Mouse (Mus musculus) thymus, adult 2 months (tissue): Measurements from ENCODE around the gene Platr17. TPM values are rescaled to one million over a fixed set of nuclear protein-coding genes. Genes with fewer than 3 reads are reported as not detected.

Experiments
- DNase-seq: peaks from one replicate; pipeline ENCODE4 v3.0.0; 2021
- H3K27ac ChIP-seq: fragments of 200-500 bp; 2 replicates; pipeline ENCODE4 v1.5.1; 2012; ENCODE audit warnings: low read length, control low read depth; ENCODE audit not compliant: control insufficient read depth, insufficient read depth
- H3K27me3 ChIP-seq: fragments of 200-500 bp; 2 replicates; pipeline ENCODE4 v1.6.1; 2012; ENCODE audit warnings: mild to moderate bottlenecking, low read length, moderate library complexity, mixed read lengths; ENCODE audit not compliant: control insufficient read depth, insufficient read depth
- H3K36me3 ChIP-seq: fragments of 200-500 bp; 2 replicates; pipeline ENCODE4 v1.6.1; 2012; ENCODE audit warnings: mild to moderate bottlenecking, low read length, moderate library complexity; ENCODE audit not compliant: control insufficient read depth, insufficient read depth
- H3K4me1 ChIP-seq: fragments of 200-500 bp; replicated peaks from 2 replicates; pipeline ENCODE4 v1.6.1; 2012; ENCODE audit warnings: low read length; ENCODE audit not compliant: control insufficient read depth, insufficient read depth
- H3K4me3 ChIP-seq: fragments of 200-500 bp; 2 replicates; pipeline ENCODE4 v1.5.1; 2012; ENCODE audit warnings: mild to moderate bottlenecking, low read length, control low read depth, moderate library complexity; ENCODE audit not compliant: control insufficient read depth, insufficient read depth
- CTCF ChIP-seq: fragments of 200-500 bp; IDR thresholded peaks from 2 replicates; pipeline ENCODE4 v1.5.1; 2012; ENCODE audit warnings: mild to moderate bottlenecking, control low read depth, low read length, moderate library complexity, borderline replicate concordance; ENCODE audit not compliant: control insufficient read depth, poor library complexity, insufficient read depth; ENCODE audit errors: extremely low read depth
- POLR2A ChIP-seq: fragments of 200-500 bp; IDR thresholded peaks from 2 replicates; pipeline ENCODE4 v1.6.1; 2012; ENCODE audit warnings: mild to moderate bottlenecking, low read length, control low read depth, moderate library complexity; ENCODE audit not compliant: control insufficient read depth, poor library complexity, insufficient read depth; ENCODE audit errors: extremely low read depth
- WGBS: fragments of 180-500 bp; shearing (Covaris S2); methylation state at CpG from one replicate; pipeline ENCODE4 v1.1.7; 2018; 5-methylcytosine and 5-hydroxymethylcytosine counted together
- polyA plus RNA-seq: library from polyadenylated mRNA; depleted of rRNA; stranded (reverse); fragments of >200 nt; gene quantifications from 2 replicates; pipeline ENCODE4 v1.2.3, GENCODE M21; 2012

Gene Platr17
- polyA plus RNA-seq, 1 experiment, result 0.69 TPM

GRCm38 (mm10) chr17:33930280-33931158 is 25.6 kb downstream of the Platr17 start:
- peak; percentile 79 for DNase-seq
- Histone ChIP-seq H3K27me3 (no peaks in the 10 kb centered on the region), H3K36me3 (peaks cover 6% of the 10 kb centered on the region; the same call in 1 of the 2 replicates), H3K4me3 (peak overlapping the region; percentile 75), H3K4me1 (peaks cover 18% of the 10 kb centered on the region), H3K27ac (peak overlapping the region; percentile 93)
- under 1% methylated on average over 45 of the region's 45 CpGs for WGBS
- TF ChIP-seq CTCF (no peak), POLR2A (0 out of 2 replicates have a peak, but pooled peaks have one; percentile 7)

- peaks cover 6% of the 10 kb centered on the region; the same call in 1 of the 2 replicates for H3K36me3 ChIP-seq
- H3K27ac ChIP-seq, result no peak overlapping the region
- peak overlapping the region; percentile 75 for H3K4me3 ChIP-seq
- TF ChIP-seq POLR2A, result no peak
- no peak for TF ChIP-seq CTCF
- DNase-seq, result no peak
- no peaks in the 10 kb centered on the region for H3K27me3 ChIP-seq
- 34% methylated on average over 18 of the region's 18 CpGs for WGBS
- peaks cover 18% of the 10 kb centered on the region for H3K4me1 ChIP-seq
Measured at GRCm38 (mm10) chr17:33931159-33931866, 26.4 kb downstream of the Platr17 start.

- H3K4me3 ChIP-seq, result no peak overlapping the region
- H3K4me1 ChIP-seq, result peaks cover 18% of the 10 kb centered on the region
- DNase-seq, result no peak
- H3K27ac ChIP-seq, result no peak overlapping the region
- H3K27me3 ChIP-seq, result no peaks in the 10 kb centered on the region
- H3K36me3 ChIP-seq, result peaks cover 9% of the 10 kb centered on the region
- 95% methylated on average over 11 of the region's 11 CpGs for WGBS
- TF ChIP-seq POLR2A, result no peak
- TF ChIP-seq CTCF, result no peak
Measured at GRCm38 (mm10) chr17:33931947-33932346, 27.0 kb downstream of the Platr17 start.

- no peak for DNase-seq
- Histone ChIP-seq H3K4me3 (no peak overlapping the region), H3K27ac (no peak overlapping the region), H3K36me3 (peaks cover 14% of the 10 kb centered on the region), H3K4me1 (peaks cover 18% of the 10 kb centered on the region), H3K27me3 (no peaks in the 10 kb centered on the region)
- TF ChIP-seq POLR2A (no peak), CTCF (no peak)
- WGBS, result 98% methylated on average over 14 of the region's 14 CpGs
Measured at GRCm38 (mm10) chr17:33932448-33932847, 27.5 kb downstream of the Platr17 start.

- peaks cover 17% of the 10 kb centered on the region for H3K36me3 ChIP-seq
- H3K4me1 ChIP-seq, result peaks cover 18% of the 10 kb centered on the region
- over 99% methylated on average over 15 of the region's 15 CpGs for WGBS
- no peak overlapping the region for H3K27ac ChIP-seq
- DNase-seq, result no peak
- TF ChIP-seq POLR2A (no peak), CTCF (no peak)
- no peaks in the 10 kb centered on the region for H3K27me3 ChIP-seq
- H3K4me3 ChIP-seq, result no peak overlapping the region
Measured at GRCm38 (mm10) chr17:33932970-33933369, 28.0 kb downstream of the Platr17 start.

- H3K4me3 ChIP-seq, result no peak overlapping the region
- 97% methylated on average over 21 of the region's 21 CpGs for WGBS
- peaks cover 21% of the 10 kb centered on the region for H3K4me1 ChIP-seq
- no peak for DNase-seq
- peaks cover 17% of the 10 kb centered on the region for H3K36me3 ChIP-seq
- no peaks in the 10 kb centered on the region for H3K27me3 ChIP-seq
- H3K27ac ChIP-seq, result no peak overlapping the region
- TF ChIP-seq CTCF (no peak), POLR2A (no peak)
Measured at GRCm38 (mm10) chr17:33935422-33936055, 30.6 kb downstream of the Platr17 start.
